Mouse (Mus musculus): ENCODE measurements around the gene Ndufv3. TPM values are rescaled to one million over a fixed set of nuclear protein-coding genes. Genes with fewer than 3 reads are reported as not detected.

The Ndufv3 gene
- polyA plus RNA-seq, 1 experiment from 2014 or later: 346 TPM

DNA sequence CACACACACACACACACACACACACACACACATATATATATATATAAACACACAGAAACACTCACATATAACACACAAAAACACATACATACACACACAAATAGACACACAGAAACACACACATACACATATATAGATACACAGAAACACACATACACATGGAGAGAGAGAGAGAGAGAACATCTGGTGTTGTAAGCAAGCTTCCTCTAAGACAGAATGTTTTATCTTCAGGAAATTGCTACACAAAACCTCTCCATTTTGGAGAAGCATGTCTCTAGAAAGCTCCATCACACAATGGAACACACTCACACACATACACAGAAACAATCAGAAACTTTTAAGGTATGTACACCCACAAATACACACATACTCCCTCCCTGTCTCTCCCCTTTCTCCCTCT, 28.6 kb upstream of the Ndufv3 start:
- peaks cover 7% of the 10 kb centered on the region for H3K36me3 ChIP-seq (ENCODE audit: control insufficient read depth, insufficient read depth, low read length)
- no peak overlapping the region for H3K4me2 ChIP-seq (replicated peaks; ENCODE audit: low read depth, low read length)
- no peaks in the 10 kb centered on the region for H3K9me3 ChIP-seq (ENCODE audit: control insufficient read depth, low read depth, low read length)
- H3K4me1 ChIP-seq (ENCODE audit: control insufficient read depth, insufficient read depth, low read length): no peaks in the 10 kb centered on the region
- no peak overlapping the region for H3K9ac ChIP-seq (replicated peaks; ENCODE audit: low read depth, low read length)
- H3K27me3 ChIP-seq (ENCODE audit: control insufficient read depth, insufficient read depth, low read length): no peaks in the 10 kb centered on the region
- no peak overlapping the region for H3K4me3 ChIP-seq (ENCODE audit: low read depth, low read length)
- H3K27ac ChIP-seq (ENCODE audit: low read length): no peak overlapping the region
- ATAC-seq (ENCODE audit: insufficient number of reproducible peaks, insufficient read depth, low FRiP score, low read depth): no peak

DNA sequence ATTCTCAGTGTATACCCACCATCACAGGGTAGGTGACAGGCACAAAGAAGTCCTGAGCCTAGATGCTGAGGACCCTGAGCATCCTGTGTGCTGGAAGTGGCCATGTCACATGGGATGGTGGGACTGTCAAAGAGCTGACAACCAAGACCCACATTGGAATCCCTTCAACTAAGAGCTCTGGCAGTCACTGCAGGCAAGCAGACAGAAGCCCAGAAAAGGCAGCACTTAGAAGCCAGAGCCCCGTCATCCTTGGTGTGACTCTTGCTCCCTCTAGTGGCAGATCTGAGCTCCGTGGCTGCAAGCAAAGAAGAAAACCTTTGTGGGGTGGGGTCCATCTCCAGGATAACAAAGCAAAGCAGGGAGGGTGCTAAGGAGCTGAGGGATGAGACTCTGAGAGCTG, 27.5 kb upstream of the Ndufv3 start:
- no peak; the same call in 1 of the 2 replicates for ATAC-seq (ENCODE audit: insufficient number of reproducible peaks, insufficient read depth, low FRiP score, low read depth)
- H3K9me3 ChIP-seq (ENCODE audit: control insufficient read depth, low read depth, low read length): no peaks in the 10 kb centered on the region
- no peak overlapping the region for H3K27ac ChIP-seq (ENCODE audit: low read length)
- H3K4me3 ChIP-seq (ENCODE audit: low read depth, low read length): no peak overlapping the region
- no peak overlapping the region for H3K4me2 ChIP-seq (replicated peaks; ENCODE audit: low read depth, low read length)
- H3K9ac ChIP-seq (replicated peaks; ENCODE audit: low read depth, low read length): no peak overlapping the region
- H3K27me3 ChIP-seq (ENCODE audit: control insufficient read depth, insufficient read depth, low read length): no peaks in the 10 kb centered on the region
- H3K36me3 ChIP-seq (ENCODE audit: control insufficient read depth, insufficient read depth, low read length): peaks cover 18% of the 10 kb centered on the region
- WGBS: 0% methylated on average over 2 of the region's 2 CpGs
- H3K4me1 ChIP-seq (ENCODE audit: control insufficient read depth, insufficient read depth, low read length): no peaks in the 10 kb centered on the region

DNA sequence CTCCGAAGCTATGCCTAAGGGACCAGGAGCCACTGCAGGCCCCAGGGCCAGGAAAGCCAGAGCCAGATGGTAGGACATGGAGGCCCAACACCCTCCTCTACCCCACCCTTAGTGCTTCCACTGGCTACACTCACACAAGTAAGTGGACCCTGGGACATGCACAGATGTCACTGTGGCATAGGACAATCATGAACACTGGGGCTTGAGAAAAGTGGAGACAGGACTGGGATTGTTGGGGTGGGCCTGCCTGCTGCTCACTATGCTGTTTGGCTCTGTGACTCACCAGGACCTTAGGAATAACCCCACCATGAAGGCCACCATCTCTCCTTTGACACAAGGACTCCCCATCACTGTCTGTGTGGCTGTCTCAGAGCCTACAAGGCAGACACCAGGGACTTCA, 24.9 kb upstream of the Ndufv3 start:
- Histone ChIP-seq H3K27me3 (ENCODE audit: control insufficient read depth, insufficient read depth, low read length) (no peaks in the 10 kb centered on the region), H3K27ac (ENCODE audit: low read length) (no peak overlapping the region), H3K4me2 (replicated peaks; ENCODE audit: low read depth, low read length) (no peak overlapping the region), H3K4me3 (ENCODE audit: low read depth, low read length) (no peak overlapping the region), H3K9ac (replicated peaks; ENCODE audit: low read depth, low read length) (no peak overlapping the region), H3K9me3 (ENCODE audit: control insufficient read depth, low read depth, low read length) (no peaks in the 10 kb centered on the region), H3K4me1 (ENCODE audit: control insufficient read depth, insufficient read depth, low read length) (no peaks in the 10 kb centered on the region), H3K36me3 (ENCODE audit: control insufficient read depth, insufficient read depth, low read length) (peaks cover 38% of the 10 kb centered on the region)
- 90% methylated on average over 1 of the region's 1 CpGs for whole genome bisulfite sequencing
- no peak for ATAC-seq (ENCODE audit: insufficient number of reproducible peaks, insufficient read depth, low FRiP score, low read depth)

DNA sequence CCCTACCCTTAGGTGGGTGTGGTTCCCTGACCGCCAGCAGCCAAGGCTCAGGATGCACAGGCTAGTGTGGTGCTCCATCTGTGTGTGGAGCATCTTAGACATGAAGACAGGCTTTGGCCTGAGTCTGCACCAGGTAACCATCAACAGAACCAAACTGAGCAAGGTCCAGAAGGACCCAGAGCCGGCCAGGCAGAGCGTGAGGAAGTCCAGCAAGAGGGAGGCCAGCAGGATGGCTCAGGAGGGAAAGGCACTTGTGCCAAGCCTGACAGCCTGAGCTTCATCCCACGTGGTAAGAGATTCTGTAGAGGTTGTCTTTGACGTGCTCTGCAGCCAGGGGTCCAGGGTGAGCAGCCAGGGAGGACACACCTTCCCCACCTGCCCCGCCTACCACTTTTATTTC, 22.2 kb upstream of the Ndufv3 start:
- H3K9ac ChIP-seq (replicated peaks; ENCODE audit: low read depth, low read length): no peak overlapping the region
- no peak overlapping the region for H3K4me2 ChIP-seq (replicated peaks; ENCODE audit: low read depth, low read length)
- WGBS: 84% methylated on average over 6 of the region's 6 CpGs
- no peak overlapping the region for H3K27ac ChIP-seq (ENCODE audit: low read length)
- no peaks in the 10 kb centered on the region for H3K9me3 ChIP-seq (ENCODE audit: control insufficient read depth, low read depth, low read length)
- no peak for ATAC-seq (ENCODE audit: insufficient number of reproducible peaks, insufficient read depth, low FRiP score, low read depth)
- no peaks in the 10 kb centered on the region for H3K27me3 ChIP-seq (ENCODE audit: control insufficient read depth, insufficient read depth, low read length)
- H3K36me3 ChIP-seq (ENCODE audit: control insufficient read depth, insufficient read depth, low read length): peaks cover 60% of the 10 kb centered on the region
- H3K4me3 ChIP-seq (ENCODE audit: low read depth, low read length): no peak overlapping the region
- no peaks in the 10 kb centered on the region for H3K4me1 ChIP-seq (ENCODE audit: control insufficient read depth, insufficient read depth, low read length)

DNA sequence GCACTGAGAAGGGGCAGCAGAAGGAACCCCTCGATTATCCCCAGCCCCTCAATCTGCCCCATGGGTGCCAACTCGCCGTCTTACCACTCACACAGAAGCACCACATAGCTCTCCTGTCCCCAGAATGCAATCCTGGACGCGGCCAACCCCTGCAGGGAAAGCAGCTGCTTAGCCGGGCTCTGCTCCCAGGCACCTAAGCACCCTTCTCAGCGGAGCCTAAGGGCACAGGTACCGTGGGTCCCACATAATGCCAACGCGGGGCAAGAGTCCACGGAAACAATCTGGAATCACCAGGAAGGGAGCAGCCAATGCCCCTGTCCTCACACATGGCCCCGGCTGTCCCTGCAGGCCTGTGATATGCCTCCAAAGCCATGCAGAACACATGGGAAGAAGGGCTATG, 20.2 kb upstream of the Ndufv3 start:
- H3K9ac ChIP-seq (replicated peaks; ENCODE audit: low read depth, low read length): no peak overlapping the region
- 93% methylated on average over 12 of the region's 12 CpGs for WGBS
- H3K36me3 ChIP-seq (ENCODE audit: control insufficient read depth, insufficient read depth, low read length): peaks cover 75% of the 10 kb centered on the region
- no peak for ATAC-seq (ENCODE audit: insufficient number of reproducible peaks, insufficient read depth, low FRiP score, low read depth)
- no peaks in the 10 kb centered on the region for H3K4me1 ChIP-seq (ENCODE audit: control insufficient read depth, insufficient read depth, low read length)
- H3K4me3 ChIP-seq (ENCODE audit: low read depth, low read length): no peak overlapping the region
- H3K9me3 ChIP-seq (ENCODE audit: control insufficient read depth, low read depth, low read length): no peaks in the 10 kb centered on the region
- H3K27ac ChIP-seq (ENCODE audit: low read length): no peak overlapping the region
- H3K4me2 ChIP-seq (replicated peaks; ENCODE audit: low read depth, low read length): no peak overlapping the region
- H3K27me3 ChIP-seq (ENCODE audit: control insufficient read depth, insufficient read depth, low read length): no peaks in the 10 kb centered on the region

DNA sequence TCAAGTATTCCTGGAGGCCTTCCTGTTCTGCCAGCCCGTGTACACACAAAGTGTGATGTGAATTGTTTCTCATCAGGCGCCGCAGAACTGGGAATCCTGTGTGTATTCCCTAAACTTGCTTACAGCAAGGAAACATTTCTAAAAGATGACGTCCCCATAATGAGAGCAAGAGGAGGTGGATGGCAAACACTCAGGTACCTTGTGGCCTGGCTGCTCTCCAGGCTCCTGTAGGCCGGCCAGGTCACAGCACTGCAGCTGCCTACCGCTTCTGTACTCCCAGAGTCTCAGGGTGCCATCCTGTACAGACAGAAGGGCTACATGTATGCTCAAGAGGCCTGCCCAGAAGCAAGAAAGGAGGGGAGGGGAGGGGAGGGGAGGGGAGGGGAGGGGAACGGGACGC, 19.5 kb upstream of the Ndufv3 start:
- H3K4me2 ChIP-seq (replicated peaks; ENCODE audit: low read depth, low read length): no peak overlapping the region
- H3K9ac ChIP-seq (replicated peaks; ENCODE audit: low read depth, low read length): no peak overlapping the region
- H3K9me3 ChIP-seq (ENCODE audit: control insufficient read depth, low read depth, low read length): no peaks in the 10 kb centered on the region
- WGBS: 89% methylated on average over 8 of the region's 8 CpGs
- H3K4me3 ChIP-seq (ENCODE audit: low read depth, low read length): no peak overlapping the region
- H3K4me1 ChIP-seq (ENCODE audit: control insufficient read depth, insufficient read depth, low read length): no peaks in the 10 kb centered on the region
- H3K27me3 ChIP-seq (ENCODE audit: control insufficient read depth, insufficient read depth, low read length): no peaks in the 10 kb centered on the region
- ATAC-seq (ENCODE audit: insufficient number of reproducible peaks, insufficient read depth, low FRiP score, low read depth): no peak
- peaks cover 82% of the 10 kb centered on the region for H3K36me3 ChIP-seq (ENCODE audit: control insufficient read depth, insufficient read depth, low read length)
- no peak overlapping the region for H3K27ac ChIP-seq (ENCODE audit: low read length)

DNA sequence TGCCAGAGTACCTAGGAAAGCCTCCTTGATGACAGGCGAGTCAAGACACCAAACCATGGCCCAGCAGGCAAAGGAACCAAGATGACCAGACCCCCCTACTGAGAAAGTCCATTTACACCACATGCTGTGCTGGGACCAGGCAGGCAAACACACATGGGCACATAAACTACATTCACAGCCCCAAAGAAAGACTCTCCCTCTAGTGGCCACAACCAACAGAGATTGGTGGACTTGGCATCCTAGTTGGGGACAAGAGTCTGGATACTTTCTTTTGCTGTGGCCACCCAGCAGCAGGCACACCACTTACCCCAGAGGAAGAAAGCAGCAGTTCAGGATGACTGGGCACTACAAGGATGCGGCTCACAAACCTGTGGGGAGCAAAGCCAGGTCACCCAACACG, 19.0 kb upstream of the Ndufv3 start:
- H3K36me3 ChIP-seq (ENCODE audit: control insufficient read depth, insufficient read depth, low read length): peaks cover 80% of the 10 kb centered on the region
- no peaks in the 10 kb centered on the region for H3K4me1 ChIP-seq (ENCODE audit: control insufficient read depth, insufficient read depth, low read length)
- ATAC-seq (ENCODE audit: insufficient number of reproducible peaks, insufficient read depth, low FRiP score, low read depth): no peak
- no peak overlapping the region for H3K27ac ChIP-seq (ENCODE audit: low read length)
- H3K9me3 ChIP-seq (ENCODE audit: control insufficient read depth, low read depth, low read length): no peaks in the 10 kb centered on the region
- 89% methylated on average over 3 of the region's 3 CpGs for WGBS
- no peak overlapping the region for H3K9ac ChIP-seq (replicated peaks; ENCODE audit: low read depth, low read length)
- no peak overlapping the region for H3K4me3 ChIP-seq (ENCODE audit: low read depth, low read length)
- H3K4me2 ChIP-seq (replicated peaks; ENCODE audit: low read depth, low read length): no peak overlapping the region
- no peaks in the 10 kb centered on the region for H3K27me3 ChIP-seq (ENCODE audit: control insufficient read depth, insufficient read depth, low read length)

DNA sequence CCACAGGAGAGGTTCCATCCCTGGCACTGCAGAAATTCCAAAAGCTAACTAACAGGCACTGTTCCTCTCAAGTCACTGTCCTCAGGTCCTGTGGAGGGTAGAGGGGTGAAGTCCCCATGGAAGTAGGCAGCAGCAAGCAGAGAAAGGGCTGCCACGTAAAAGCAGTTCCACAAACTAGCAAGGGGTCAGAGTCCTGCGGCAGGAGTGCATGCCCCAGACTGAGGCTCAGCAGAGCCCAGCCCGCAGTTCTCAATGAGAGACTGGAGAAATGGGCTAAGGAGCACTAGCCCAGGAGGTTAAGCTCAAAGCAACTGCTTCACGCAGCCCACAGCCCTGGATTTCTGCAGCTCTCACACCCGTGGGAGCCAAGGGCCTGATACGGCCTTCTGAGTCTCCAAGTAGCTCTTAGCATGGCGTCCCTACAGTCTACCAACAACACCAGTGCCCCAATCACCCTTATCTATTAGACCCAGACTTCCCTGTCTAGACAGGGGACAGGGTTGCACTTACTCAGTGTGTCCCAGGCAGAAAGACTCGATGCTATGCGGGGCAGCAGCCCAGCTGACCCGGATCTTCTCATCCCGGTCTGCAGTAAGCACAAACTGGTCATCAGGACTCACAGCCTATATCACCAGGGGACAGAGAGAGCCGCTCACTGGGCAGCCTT, 17.5 kb upstream of the Ndufv3 start:
- Histone ChIP-seq H3K9me3 (ENCODE audit: control insufficient read depth, low read depth, low read length) (no peaks in the 10 kb centered on the region), H3K4me3 (ENCODE audit: low read depth, low read length) (no peak overlapping the region), H3K4me1 (ENCODE audit: control insufficient read depth, insufficient read depth, low read length) (no peaks in the 10 kb centered on the region), H3K9ac (replicated peaks; ENCODE audit: low read depth, low read length) (no peak overlapping the region), H3K36me3 (ENCODE audit: control insufficient read depth, insufficient read depth, low read length) (peaks cover 73% of the 10 kb centered on the region), H3K27ac (ENCODE audit: low read length) (no peak overlapping the region), H3K27me3 (ENCODE audit: control insufficient read depth, insufficient read depth, low read length) (no peaks in the 10 kb centered on the region), H3K4me2 (replicated peaks; ENCODE audit: low read depth, low read length) (no peak overlapping the region)
- 87% methylated on average over 12 of the region's 12 CpGs for WGBS
- no peak for ATAC-seq (ENCODE audit: insufficient number of reproducible peaks, insufficient read depth, low FRiP score, low read depth)

DNA sequence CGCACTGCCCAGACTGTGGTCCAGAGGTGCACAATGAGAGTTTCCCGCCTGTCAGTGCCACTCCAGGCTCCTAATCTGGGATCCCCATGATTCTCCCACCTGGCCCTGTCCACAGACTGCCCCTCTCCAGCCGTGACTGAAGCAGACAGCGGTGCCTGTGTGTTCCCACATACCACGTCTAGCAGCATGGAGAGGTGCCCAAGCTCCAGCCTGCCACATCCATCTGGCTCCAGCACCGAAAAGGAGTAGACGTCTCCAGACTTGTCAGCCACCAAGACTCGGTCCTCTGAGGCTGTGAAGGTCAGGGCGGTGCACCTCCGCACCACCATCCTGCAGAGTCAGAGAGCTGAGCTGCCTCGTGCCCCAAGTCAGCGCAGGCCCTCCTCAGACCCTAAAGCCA, 16.6 kb upstream of the Ndufv3 start:
- Histone ChIP-seq H3K4me2 (replicated peaks; ENCODE audit: low read depth, low read length) (no peak overlapping the region), H3K4me1 (ENCODE audit: control insufficient read depth, insufficient read depth, low read length) (no peaks in the 10 kb centered on the region), H3K9me3 (ENCODE audit: control insufficient read depth, low read depth, low read length) (no peaks in the 10 kb centered on the region), H3K4me3 (ENCODE audit: low read depth, low read length) (no peak overlapping the region), H3K36me3 (ENCODE audit: control insufficient read depth, insufficient read depth, low read length) (peaks cover 67% of the 10 kb centered on the region), H3K27me3 (ENCODE audit: control insufficient read depth, insufficient read depth, low read length) (no peaks in the 10 kb centered on the region), H3K27ac (ENCODE audit: low read length) (no peak overlapping the region), H3K9ac (replicated peaks; ENCODE audit: low read depth, low read length) (no peak overlapping the region)
- WGBS: 91% methylated on average over 12 of the region's 12 CpGs
- ATAC-seq (ENCODE audit: insufficient number of reproducible peaks, insufficient read depth, low FRiP score, low read depth): no peak

Measured in stomach, embryonic 14.5 days (tissue).